Mouse (Mus musculus) embryo, embryonic 11.5 days (tissue): Measurements from ENCODE around the gene Orai3.

Experiments used
- DNase-seq: peaks from one replicate; pipeline ENCODE4 v3.0.0-alpha.2; 2012; ENCODE audit warnings: low read depth, low spot score

Gene Orai3

DNA sequence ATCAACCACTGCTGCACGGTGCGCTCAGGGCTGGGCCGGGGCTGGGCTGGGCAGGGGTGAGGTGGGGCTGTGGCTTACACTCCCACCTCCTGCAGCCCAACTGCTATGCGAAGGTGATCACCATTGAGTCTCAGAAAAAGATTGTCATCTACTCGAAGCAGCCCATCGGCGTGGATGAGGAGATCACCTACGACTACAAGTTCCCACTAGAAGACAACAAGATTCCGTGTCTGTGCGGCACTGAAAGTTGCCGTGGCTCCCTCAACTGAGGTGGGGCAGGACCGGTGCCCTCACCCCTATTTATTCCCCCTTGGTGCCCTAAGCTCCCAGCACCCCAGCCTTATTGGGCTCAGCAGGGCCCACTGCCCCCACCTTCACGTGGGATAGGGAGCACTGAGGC is 29.6 kb downstream of the Orai3 start:
- no peak for DNase-seq

DNA sequence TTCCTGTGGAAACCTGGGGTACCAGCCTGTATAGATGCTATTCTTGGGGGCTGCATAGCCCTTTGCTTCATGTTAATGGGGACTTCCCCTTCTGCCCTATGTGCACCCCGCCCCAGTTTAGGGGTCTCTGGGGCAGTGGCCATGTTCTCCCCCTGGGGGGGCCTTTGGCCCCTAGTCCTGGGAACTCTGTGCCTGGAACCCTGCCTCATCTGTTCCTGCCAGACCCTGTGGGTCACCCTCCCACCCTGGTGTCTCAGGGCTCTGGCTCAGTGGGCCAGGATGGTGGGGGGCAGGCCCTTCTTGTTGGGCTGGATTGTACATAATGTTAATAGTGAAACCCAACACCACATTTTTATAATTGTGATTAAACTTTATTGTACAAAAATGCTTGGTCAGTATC is 30.1 kb downstream of the Orai3 start:
- no peak for DNase-seq

GRCm38 (mm10) chr7:127800435-127801009 is 30.9 kb downstream of the Orai3 start, which contains the start of gene Hsd3b7:
Gene Hsd3b7 (plus strand): TSS chr7:127800604.
- DNase-seq: peak; percentile 82

GRCm38 (mm10) chr7:127801010-127801621 is 31.5 kb downstream of the Orai3 start:
- DNase-seq: no peak

- DNase-seq: no peak
Observed at GRCm38 (mm10) chr7:127802313-127802712, 32.7 kb downstream of the Orai3 start.

DNA sequence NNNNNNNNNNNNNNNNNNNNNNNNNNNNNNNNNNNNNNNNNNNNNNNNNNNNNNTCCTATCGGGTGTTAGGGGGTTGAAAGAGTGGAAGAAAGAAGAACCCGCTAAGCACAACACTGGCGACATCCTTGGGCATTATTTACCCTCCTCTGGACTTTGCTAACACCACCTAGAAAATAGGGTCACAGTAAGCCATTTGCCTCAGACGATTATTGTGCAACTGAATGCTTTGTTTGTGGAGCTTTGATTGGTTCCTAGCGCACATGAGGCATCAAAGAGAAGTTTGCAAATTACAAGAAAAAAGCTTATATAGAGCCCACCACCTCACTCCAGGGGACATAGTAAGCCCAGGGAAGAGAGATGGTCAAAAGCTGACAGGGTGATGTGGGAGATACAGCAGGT is 39.2 kb downstream of the Orai3 start:
- DNase-seq: no peak

DNA sequence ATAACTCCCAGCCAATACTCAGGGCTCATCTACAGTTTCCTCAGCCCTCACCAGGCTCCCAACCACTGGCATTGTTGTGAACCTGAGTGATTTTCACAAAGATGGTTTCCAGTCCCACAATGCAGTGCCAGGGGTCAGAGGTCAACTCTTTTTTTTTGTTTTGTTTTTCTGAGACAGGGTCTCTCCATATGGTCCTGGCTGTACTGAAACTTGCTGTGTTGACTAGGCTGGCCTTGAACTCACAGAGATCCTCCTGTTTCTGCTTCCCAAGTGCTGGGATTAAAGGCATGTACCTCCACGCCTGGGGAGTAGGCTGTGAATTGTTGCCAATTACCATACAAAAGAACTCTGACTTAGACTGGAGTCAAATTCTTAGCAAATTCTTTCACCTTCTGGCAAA is 40.2 kb downstream of the Orai3 start:
- DNase-seq: no peak

DNA sequence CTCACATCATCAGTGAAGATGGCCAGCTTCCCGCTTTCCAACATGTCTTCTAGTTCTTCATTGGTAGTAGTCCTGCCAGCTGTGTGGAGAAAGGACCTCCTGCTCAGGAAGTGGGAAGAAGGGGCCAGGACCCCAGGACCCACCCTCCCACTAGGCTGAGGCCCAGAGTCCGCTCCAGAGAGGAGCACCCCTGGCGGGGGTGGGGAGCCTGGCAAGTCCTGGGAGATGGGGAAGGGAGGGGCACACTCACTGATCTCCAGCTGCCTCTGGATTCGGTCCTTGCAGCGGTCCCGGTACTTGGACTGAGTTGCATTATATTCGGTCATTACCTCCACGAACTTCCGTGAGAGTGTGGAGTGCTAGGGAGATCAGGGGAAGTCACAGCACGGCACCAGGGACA is 41.0 kb downstream of the Orai3 start:
- no peak for DNase-seq

GRCm38 (mm10) chr7:127811240-127811639 is 41.6 kb downstream of the Orai3 start:
- no peak for DNase-seq

DNA sequence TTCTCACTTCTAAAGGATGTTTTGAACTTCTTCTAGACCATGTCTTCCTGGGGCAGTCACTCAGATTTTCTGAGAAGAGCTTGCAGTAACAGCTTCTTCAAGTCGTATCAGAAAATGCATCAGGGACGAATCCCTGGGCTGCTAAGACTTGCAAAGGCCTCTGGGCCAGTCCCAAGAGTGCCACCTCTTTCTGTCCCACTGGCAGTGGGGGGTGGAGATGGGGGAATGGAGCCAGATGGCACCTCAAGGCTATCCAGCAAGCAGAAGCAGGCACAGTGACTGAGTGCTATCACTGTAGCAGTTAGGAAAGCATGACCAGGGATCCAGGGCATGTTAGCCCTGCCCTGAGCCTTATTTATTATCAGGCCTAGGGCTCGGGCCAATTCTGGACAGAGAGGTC is 42.7 kb downstream of the Orai3 start:
- no peak for DNase-seq

DNA sequence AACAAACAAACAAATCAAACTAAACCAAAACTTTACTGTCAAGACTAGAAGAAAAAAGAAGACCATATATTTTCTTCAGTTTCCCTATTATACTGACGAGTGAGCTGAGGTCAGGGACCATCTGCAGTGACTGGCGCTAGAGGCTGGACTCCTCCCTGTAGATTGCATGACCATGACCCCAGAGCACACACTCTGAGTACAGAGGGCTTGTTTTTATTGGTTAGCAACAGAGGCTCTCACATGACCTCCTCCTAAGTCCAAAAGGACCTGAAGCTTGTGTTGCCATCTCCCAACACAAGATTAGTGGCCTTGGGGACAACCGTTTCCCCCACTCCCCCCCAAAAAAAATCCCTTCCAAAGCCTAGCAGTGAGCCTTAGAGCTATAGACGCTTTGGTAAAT is 44.2 kb downstream of the Orai3 start:
- no peak for DNase-seq

- no peak for DNase-seq
Observed at GRCm38 (mm10) chr7:127814241-127814921, 44.8 kb downstream of the Orai3 start.

DNA sequence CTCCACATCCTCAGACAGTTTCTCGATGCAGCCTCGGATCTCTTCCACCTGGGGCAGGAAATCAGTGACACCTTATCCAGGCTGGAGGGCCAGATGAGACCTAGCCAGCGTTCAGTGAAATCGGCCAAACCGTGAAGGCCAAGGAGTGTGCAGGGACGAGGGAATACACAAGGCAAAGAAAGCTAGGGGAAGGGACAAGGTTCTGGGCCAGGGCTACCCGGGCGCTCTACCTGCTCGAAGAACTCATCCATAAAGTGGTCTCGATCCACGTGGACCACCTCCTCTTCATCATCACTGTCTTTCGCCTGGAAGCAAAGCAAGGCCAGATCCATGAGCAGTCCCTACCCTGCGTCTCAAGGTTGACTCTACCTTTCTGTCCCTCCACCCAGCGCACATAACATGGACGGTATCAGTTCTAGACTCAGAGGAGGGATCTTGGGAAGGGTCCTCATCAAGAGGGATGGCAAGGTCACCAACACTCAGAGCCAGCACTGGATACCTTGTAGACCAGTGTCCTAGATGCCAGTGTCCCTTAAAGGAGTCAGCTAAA is 45.6 kb downstream of the Orai3 start:
- DNase-seq: no peak

DNA sequence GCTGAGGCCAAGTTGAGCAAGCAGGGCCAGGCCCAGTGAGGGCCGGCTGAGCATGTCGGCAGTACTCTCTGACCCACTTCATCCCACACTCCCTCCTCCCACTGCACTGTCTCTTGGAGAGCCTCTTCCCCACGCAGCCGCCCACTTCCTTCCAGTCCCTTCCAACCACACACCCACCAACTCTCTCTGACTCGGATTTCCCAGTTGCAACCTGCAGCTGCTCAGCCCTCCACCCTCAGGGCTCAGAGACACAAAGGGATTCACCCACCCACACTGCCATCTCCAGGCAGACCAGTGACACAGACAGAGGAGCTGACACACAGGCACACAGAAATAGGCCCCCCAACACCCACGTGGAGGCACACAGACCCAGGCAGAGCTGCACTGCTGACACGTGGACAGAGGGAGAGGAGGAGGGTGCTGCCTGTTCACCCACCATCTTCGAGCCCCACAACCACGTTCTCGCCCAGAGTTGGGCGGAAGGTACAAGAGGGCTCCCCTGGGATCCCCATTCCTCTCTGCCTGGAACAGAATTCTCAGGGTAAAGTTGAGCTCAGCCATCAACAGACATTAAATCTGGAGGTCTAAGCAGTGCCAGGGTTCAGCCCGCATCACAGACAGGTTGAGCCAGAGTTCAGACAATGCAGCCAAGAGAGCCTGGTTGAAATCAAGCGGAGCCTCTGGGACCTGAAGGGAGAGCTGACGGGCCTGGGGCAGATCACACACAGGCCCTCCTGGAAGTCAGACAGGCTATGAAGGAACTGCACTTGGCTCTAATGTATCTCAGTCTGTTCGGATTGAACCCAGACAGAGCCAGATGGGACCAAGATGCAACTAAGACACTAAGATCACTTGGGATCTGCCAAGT is 46.6 kb downstream of the Orai3 start:
- DNase-seq: no peak

- no peak for DNase-seq
Observed at GRCm38 (mm10) chr7:127817053-127817452, 47.4 kb downstream of the Orai3 start.

- DNase-seq: no peak
Observed at GRCm38 (mm10) chr7:127817776-127818175, 48.2 kb downstream of the Orai3 start.

DNA sequence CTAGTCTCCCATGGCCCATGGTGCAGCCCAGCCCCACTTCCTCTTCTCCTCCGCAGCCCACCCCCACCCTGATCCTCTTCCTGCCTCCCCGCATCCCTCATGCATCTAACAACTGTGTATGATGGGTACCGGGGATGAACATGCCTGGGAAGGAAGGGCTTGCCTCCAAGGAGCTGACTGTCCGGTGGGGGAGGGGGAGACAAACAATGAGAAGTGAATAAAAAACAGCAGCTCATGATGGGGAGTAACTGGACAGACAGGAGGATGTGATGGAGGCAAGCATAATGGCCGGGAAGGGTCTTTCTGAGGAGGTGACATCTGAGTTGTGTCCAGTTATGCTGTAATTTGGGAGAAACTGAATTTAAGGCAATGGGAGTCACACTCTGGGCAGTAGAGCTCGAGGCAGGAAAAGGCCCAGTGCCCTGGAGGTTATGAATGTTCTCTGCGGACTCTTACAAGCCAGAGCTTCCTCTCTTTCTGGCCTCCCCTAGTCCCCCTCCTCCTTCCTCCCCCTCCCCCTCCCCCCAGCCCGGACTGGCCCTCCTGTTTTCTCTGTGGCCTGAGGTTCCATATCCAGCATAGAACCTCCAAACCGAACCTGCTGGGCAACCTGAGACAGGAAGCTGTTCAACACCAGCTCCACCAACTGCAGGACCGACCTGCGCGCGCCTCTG is 51.4 kb downstream of the Orai3 start:
- no peak for DNase-seq

- no peak for DNase-seq
Observed at GRCm38 (mm10) chr7:127822494-127822893, 52.9 kb downstream of the Orai3 start.

DNA sequence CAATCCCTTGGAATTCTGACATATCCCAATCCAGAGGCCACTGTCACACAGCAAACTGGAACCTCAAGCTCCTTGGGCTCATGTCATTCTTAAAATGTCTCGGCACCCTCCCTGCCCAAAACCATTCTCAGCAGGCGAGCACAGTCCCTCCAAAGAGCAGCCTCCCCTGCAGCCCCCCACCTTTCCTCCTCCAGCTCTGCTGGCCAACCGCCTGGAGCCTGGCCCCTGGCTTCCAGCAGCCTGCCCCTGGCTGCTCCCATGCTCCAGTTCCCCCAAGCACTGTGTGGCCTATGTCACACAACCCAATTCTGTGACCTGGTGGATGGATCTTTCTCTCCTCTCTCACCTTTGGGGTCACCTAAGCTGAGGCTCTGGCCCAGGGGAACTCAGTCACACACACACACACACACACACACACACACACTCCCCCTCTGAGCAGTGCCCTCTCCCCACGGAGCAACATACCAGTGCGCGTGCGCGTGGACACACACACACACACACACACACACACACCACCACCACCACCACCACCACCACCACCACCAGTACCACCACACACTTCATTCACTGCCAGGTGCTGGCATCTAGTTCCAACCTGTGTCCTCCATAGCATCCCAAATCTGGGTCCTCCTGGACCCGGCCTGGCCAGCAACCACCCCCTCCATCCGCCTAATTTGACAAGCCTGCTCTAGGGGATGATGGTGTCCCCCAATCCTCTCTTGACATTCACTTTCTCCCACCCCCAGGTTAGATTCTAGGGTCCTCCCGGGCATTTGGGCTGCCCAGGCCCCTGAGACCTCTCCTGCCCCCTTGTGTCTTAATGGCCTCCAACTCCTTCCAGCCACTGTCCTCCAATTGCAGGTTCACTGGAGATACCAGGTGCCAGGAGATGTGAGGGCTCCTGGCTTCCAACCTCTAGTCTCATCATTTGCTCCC is 53.9 kb downstream of the Orai3 start:
- no peak for DNase-seq

- DNase-seq: peak; percentile 40
Observed at GRCm38 (mm10) chr7:127824176-127824871, 54.7 kb downstream of the Orai3 start, which contains the start of the genes Stx4a and Stx1b. Gene Stx4a (plus strand): TSS chr7:127824294. Gene Stx1b (minus strand): TSS chr7:127824549.
